Mouse (Mus musculus): Measurements from ENCODE around the gene Hebp2.

DNA sequence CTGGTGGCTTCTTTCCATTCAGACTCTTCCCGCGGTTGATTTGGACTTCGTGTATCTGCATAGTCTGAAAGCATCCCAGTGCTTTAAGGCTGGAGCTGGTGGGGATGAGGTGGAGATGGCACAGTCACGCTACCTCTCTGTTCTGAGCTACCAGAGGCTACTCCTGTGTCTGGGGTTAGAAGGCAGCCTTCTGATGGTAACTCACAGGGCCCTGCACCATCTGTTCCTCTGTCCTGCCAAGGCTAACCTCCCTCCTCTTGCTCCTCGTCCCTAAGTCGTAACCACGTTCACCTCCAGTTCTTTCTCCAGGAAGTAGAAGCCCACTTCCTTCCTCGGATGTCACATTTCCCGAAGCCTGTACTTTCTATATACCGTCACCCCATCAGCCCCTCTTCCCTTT lies 55.9 kb downstream of the Hebp2 start:
- TF ChIP-seq POLR2A (IDR thresholded peaks at IDR 0.05; ENCODE audit: borderline replicate concordance, control insufficient read depth, low read depth, low read length) (no peak), CTCF (IDR thresholded peaks at IDR 0.05; ENCODE audit: control insufficient read depth, insufficient read depth, low read length) (no peak)

All from bone marrow, adult 2 months (tissue).